Comparison of ENCODE assay signal across 20 mouse cellular contexts in genomic region chr10:108355392-108355775, GRCm38 (mm10). TPM values are rescaled to one million over a fixed set of nuclear protein-coding genes. Genes with fewer than 3 reads are reported as not detected.
DNase-seq lines count a peak whose midpoint lies in the region; ATAC-seq and TF ChIP-seq lines count a peak whose summit lies in the region.
"Had no signal": no experiment of that assay in that cellular context is flagged by ENCODE, and none has a peak within 500 bp of the region (broad histone marks: within the 10 kb centered on the region; RNA-seq: fewer than 3 reads in every experiment).

No protein-coding gene starts in this region.

- no peaks in the 10 kb centered on the region for H3K27me3 ChIP-seq in lung, embryonic 14.5 days (ENCODE audit: insufficient read depth, low read length)
- H3K27me3 ChIP-seq: embryonic facial prominence, embryonic 12.5 days; forebrain, embryonic 12.5 days; heart, embryonic 12.5 days; intestine, embryonic 15.5 days had no signal

- H3K36me3 ChIP-seq in lung, embryonic 14.5 days (ENCODE audit: insufficient read depth): 0 out of 2 replicates have a peak, but pooled peaks cover 5% of the 10 kb centered on the region
- H3K36me3 ChIP-seq: embryonic facial prominence, embryonic 12.5 days had no signal

- H3K27ac ChIP-seq in lung, embryonic 14.5 days (ENCODE audit: low read depth): peak overlapping the region; percentile 55
- H3K27ac ChIP-seq: embryonic facial prominence, embryonic 12.5 days; gastrocnemius, adult 2 months; hindbrain, embryonic 14.5 days; intestine, embryonic 15.5 days had no signal

- H3K9ac ChIP-seq in lung, embryonic 14.5 days: no peak overlapping the region
- H3K9ac ChIP-seq: embryonic facial prominence, embryonic 12.5 days; forebrain, embryonic 12.5 days; forebrain, postnatal 0 days; heart, embryonic 12.5 days; hindbrain, embryonic 14.5 days; intestine, embryonic 15.5 days had no signal

- H3K4me1 ChIP-seq in lung, embryonic 14.5 days (ENCODE audit: insufficient read depth): 0 out of 2 replicates have a peak, but pooled peaks cover 4% of the 10 kb centered on the region
- H3K4me1 ChIP-seq: embryonic facial prominence, embryonic 12.5 days had no signal

- WGBS in lung, embryonic 14.5 days: 62% methylated on average over 3 of the region's 3 CpGs

- no peak for TF ChIP-seq CTCF in lung, embryonic 14.5 days (IDR thresholded peaks at IDR 0.05; ENCODE audit: low read depth)

- no peak overlapping the region for H3K4me2 ChIP-seq in lung, embryonic 14.5 days
- H3K4me2 ChIP-seq: embryonic facial prominence, embryonic 12.5 days; heart, embryonic 12.5 days; hindbrain, embryonic 14.5 days; intestine, embryonic 15.5 days had no signal

- no peak for ATAC-seq in lung, embryonic 14.5 days (ENCODE audit: insufficient read depth)
- ATAC-seq: forebrain, postnatal 0 days; intestine, embryonic 15.5 days had no signal

- no peaks in the 10 kb centered on the region for H3K9me3 ChIP-seq in lung, embryonic 14.5 days (ENCODE audit: low read depth, low read length)
- H3K9me3 ChIP-seq: embryonic facial prominence, embryonic 12.5 days; forebrain, embryonic 12.5 days; heart, embryonic 12.5 days; hindbrain, embryonic 10.5 days; intestine, embryonic 15.5 days had no signal

- intact Hi-C loops in heart, postnatal 14 days (cut with DNase I): no loop called here

- DNase-seq in cerebellum, postnatal 14 days: peak; percentile 48 to 51
- no peak for DNase-seq in cerebellum, adult 9-10 months
- DNase-seq in heart, postnatal 14 days: peak; percentile 21 to 34
- no peak for DNase-seq in heart, adult 9 months (ENCODE audit: low spot score in 2 of 2)
- DNase-seq in lung, embryonic 14.5 days: no peak
- no peak for DNase-seq in lung, postnatal 10 days
- no peak for DNase-seq in frontal cortex, adult 2 months (ENCODE audit: extremely low spot score in 1 of 2, low spot score in 1 of 2)
- DNase-seq: adrenal gland, postnatal 14 days; cerebellum, adult 11-12 months; cerebellum, adult 9-11 months; gastrocnemius, adult 2 months; gastrocnemius, postnatal 25 days had no signal

- no peak overlapping the region for H3K4me3 ChIP-seq in lung, embryonic 14.5 days (ENCODE audit: low read depth, low read length)
- H3K4me3 ChIP-seq: embryonic facial prominence, embryonic 12.5 days; forebrain, embryonic 12.5 days; gastrocnemius, adult 2 months; heart, embryonic 12.5 days; hindbrain, embryonic 10.5 days; intestine, embryonic 15.5 days had no signal

RNA-seq across cellular contexts. Expression of gene Pawr, which starts 23.5 kb away (rescaled TPM):
- 1 to 10 TPM; 3.1 to 3.4 TPM for total RNA-seq in heart, postnatal 14 days (2021)
- 25.5 and 27.4 TPM in 2 replicates for polyA plus RNA-seq in lung, embryonic 14.5 days (2014; fragmentation: Nextera tagmentation; extraction: Ambion mirVana)
- polyA plus RNA-seq in frontal cortex, adult 2 months (2012; rRNA removed): 2.8 and 3.9 TPM in 2 replicates
- total RNA-seq: granulocyte monocyte progenitor cell, adult 5-6 weeks had no signal

Comparison
In these comparisons a context has a peak if more than half of its experiments do, and no peak if none do; other contexts are left out.
1. DNase-seq: peak in cerebellum, postnatal 14 days (2 of 2) and heart, postnatal 14 days (2 of 2); none in cerebellum, adult 9-10 months (single experiment), heart, adult 9 months (0 of 2), lung, embryonic 14.5 days (single experiment), lung, postnatal 10 days (single experiment) and frontal cortex, adult 2 months (0 of 2).